18 mouse cellular contexts compared by ENCODE assay signal in genomic region chr2:4119678-4120458, GRCm38 (mm10).
DNase-seq lines count a peak whose midpoint lies in the region; ATAC-seq lines count a peak whose summit lies in the region.
"Had no signal": no experiment of that assay in that cellular context is flagged by ENCODE, and none has a peak within 500 bp of the region (broad histone marks: within the 10 kb centered on the region; RNA-seq: fewer than 3 reads in every experiment).

No protein-coding gene starts in this region.

- no peak overlapping the region for H3K9ac ChIP-seq in hindbrain, embryonic 11.5 days (ENCODE audit: low read depth, low read length)
- no peak overlapping the region for H3K9ac ChIP-seq in forebrain, embryonic 11.5 days (ENCODE audit: low read length)
- no peak overlapping the region for H3K9ac ChIP-seq in hindbrain, embryonic 14.5 days
- H3K9ac ChIP-seq in neural tube, embryonic 13.5 days: no peak overlapping the region
- H3K9ac ChIP-seq: embryonic facial prominence, embryonic 12.5 days; liver, embryonic 12.5 days; lung, embryonic 15.5 days had no signal

- 67% methylated on average over 9 of the region's 9 CpGs for WGBS in hindbrain, embryonic 11.5 days
- 63% methylated on average over 9 of the region's 9 CpGs for WGBS in hindbrain, embryonic 10.5 days
- WGBS in forebrain, embryonic 11.5 days: 53% methylated on average over 9 of the region's 9 CpGs
- 51% methylated on average over 9 of the region's 9 CpGs for WGBS in hindbrain, embryonic 14.5 days
- WGBS in neural tube, embryonic 13.5 days: 29% methylated on average over 9 of the region's 9 CpGs

- no peaks in the 10 kb centered on the region for H3K4me1 ChIP-seq in hindbrain, embryonic 11.5 days (replicated peaks; ENCODE audit: control insufficient read depth, insufficient read depth, low read length)
- H3K4me1 ChIP-seq in hindbrain, embryonic 10.5 days (replicated peaks): peaks cover 8% of the 10 kb centered on the region; the same call in 1 of the 2 replicates
- H3K4me1 ChIP-seq in forebrain, embryonic 11.5 days (replicated peaks; ENCODE audit: control insufficient read depth, insufficient read depth, low read length): no peaks in the 10 kb centered on the region
- H3K4me1 ChIP-seq in hindbrain, embryonic 14.5 days (replicated peaks; ENCODE audit: control insufficient read depth, insufficient read depth, low read length): 0 out of 2 replicates have a peak, but pooled peaks cover 3% of the 10 kb centered on the region
- H3K4me1 ChIP-seq in neural tube, embryonic 13.5 days (replicated peaks): peaks cover 13% of the 10 kb centered on the region
- H3K4me1 ChIP-seq: embryonic facial prominence, embryonic 12.5 days; liver, embryonic 12.5 days; lung, embryonic 15.5 days had no signal

- no peaks in the 10 kb centered on the region for H3K9me3 ChIP-seq in hindbrain, embryonic 11.5 days (ENCODE audit: control insufficient read depth, low read length)
- no peaks in the 10 kb centered on the region for H3K9me3 ChIP-seq in hindbrain, embryonic 10.5 days
- no peaks in the 10 kb centered on the region for H3K9me3 ChIP-seq in forebrain, embryonic 11.5 days (ENCODE audit: control insufficient read depth, low read length)
- no peaks in the 10 kb centered on the region for H3K9me3 ChIP-seq in hindbrain, embryonic 14.5 days (ENCODE audit: control insufficient read depth, low read length)
- no peaks in the 10 kb centered on the region for H3K9me3 ChIP-seq in neural tube, embryonic 13.5 days
- H3K9me3 ChIP-seq: embryonic facial prominence, embryonic 12.5 days; liver, embryonic 12.5 days; lung, embryonic 15.5 days had no signal

- no peaks in the 10 kb centered on the region for H3K36me3 ChIP-seq in hindbrain, embryonic 11.5 days (ENCODE audit: control insufficient read depth, insufficient read depth, low read length)
- no peaks in the 10 kb centered on the region for H3K36me3 ChIP-seq in hindbrain, embryonic 10.5 days
- H3K36me3 ChIP-seq in forebrain, embryonic 11.5 days (ENCODE audit: control insufficient read depth, insufficient read depth, low read length): no peaks in the 10 kb centered on the region
- no peaks in the 10 kb centered on the region for H3K36me3 ChIP-seq in hindbrain, embryonic 14.5 days (replicated peaks; ENCODE audit: control insufficient read depth, insufficient read depth)
- no peaks in the 10 kb centered on the region for H3K36me3 ChIP-seq in neural tube, embryonic 13.5 days
- H3K36me3 ChIP-seq: embryonic facial prominence, embryonic 12.5 days; liver, embryonic 12.5 days; lung, embryonic 15.5 days had no signal

- no peak for ATAC-seq in hindbrain, embryonic 11.5 days (ENCODE audit: low FRiP score)
- peak; percentile 86 for ATAC-seq in forebrain, embryonic 11.5 days (replicated peaks; ENCODE audit: low FRiP score)
- ATAC-seq in hindbrain, embryonic 14.5 days (ENCODE audit: low FRiP score): peak; percentile 31; the same call in 1 of the 2 replicates
- peak; percentile 71 for ATAC-seq in neural tube, embryonic 13.5 days (ENCODE audit: low read depth)
- ATAC-seq in megakaryocyte-erythroid progenitor cell, adult 5-6 weeks (replicated peaks; ENCODE audit: low FRiP score, low TSS enrichment, poor library complexity, severe bottlenecking): no peak
- ATAC-seq: activated CD4-positive, CD25-positive, alpha-beta regulatory T cell, adult 4 months; intestine, postnatal 0 days; liver, embryonic 12.5 days had no signal

- H3K4me2 ChIP-seq in hindbrain, embryonic 11.5 days (replicated peaks; ENCODE audit: low read depth, low read length): no peak overlapping the region
- H3K4me2 ChIP-seq in forebrain, embryonic 11.5 days (ENCODE audit: low read depth, low read length, severe bottlenecking): no peak overlapping the region
- H3K4me2 ChIP-seq in hindbrain, embryonic 14.5 days (replicated peaks): no peak overlapping the region
- H3K4me2 ChIP-seq in neural tube, embryonic 13.5 days: no peak overlapping the region
- H3K4me2 ChIP-seq: embryonic facial prominence, embryonic 12.5 days; liver, embryonic 12.5 days; lung, embryonic 15.5 days had no signal

- DNase-seq in hindbrain, embryonic 11.5 days (ENCODE audit: low spot score): peak; percentile 6
- DNase-seq in hindbrain, embryonic 10.5 days (ENCODE audit: low spot score): no peak
- peak; percentile 67 for DNase-seq in forebrain, embryonic 11.5 days (ENCODE audit: low spot score)
- DNase-seq in hindbrain, embryonic 14.5 days (ENCODE audit: low spot score): no peak
- no peak for DNase-seq in urinary bladder, postnatal 36 days (ENCODE audit: low spot score in 2 of 2)
- no peak for DNase-seq in frontal cortex, adult 2 months (ENCODE audit: extremely low spot score in 1 of 2, low spot score in 1 of 2)
- DNase-seq: adrenal gland, postnatal 36 days; cerebellum, postnatal 14 days; gastrocnemius, postnatal 10 days; heart, postnatal 10 days; kidney, postnatal 14 days had no signal

- H3K27ac ChIP-seq in hindbrain, embryonic 11.5 days (ENCODE audit: low read depth, low read length): no peak overlapping the region
- H3K27ac ChIP-seq in hindbrain, embryonic 10.5 days: no peak overlapping the region
- no peak overlapping the region for H3K27ac ChIP-seq in forebrain, embryonic 11.5 days (ENCODE audit: low read depth, low read length)
- 0 out of 2 replicates have a peak overlapping the region, but pooled peaks have one; percentile 15 for H3K27ac ChIP-seq in hindbrain, embryonic 14.5 days
- H3K27ac ChIP-seq in neural tube, embryonic 13.5 days (replicated peaks): peak overlapping the region; percentile 52
- H3K27ac ChIP-seq: embryonic facial prominence, embryonic 12.5 days; liver, embryonic 12.5 days; lung, embryonic 15.5 days had no signal

- H3K27me3 ChIP-seq in hindbrain, embryonic 11.5 days (ENCODE audit: control insufficient read depth, insufficient read depth, low read length): no peaks in the 10 kb centered on the region
- H3K27me3 ChIP-seq in hindbrain, embryonic 10.5 days (ENCODE audit: insufficient read depth, poor library complexity, severe bottlenecking): no peaks in the 10 kb centered on the region
- no peaks in the 10 kb centered on the region for H3K27me3 ChIP-seq in forebrain, embryonic 11.5 days (ENCODE audit: control insufficient read depth, insufficient read depth, low read length)
- H3K27me3 ChIP-seq in hindbrain, embryonic 14.5 days (ENCODE audit: control insufficient read depth, insufficient read depth, low read length): no peaks in the 10 kb centered on the region
- no peaks in the 10 kb centered on the region for H3K27me3 ChIP-seq in neural tube, embryonic 13.5 days
- H3K27me3 ChIP-seq: embryonic facial prominence, embryonic 12.5 days; liver, embryonic 12.5 days; lung, embryonic 15.5 days had no signal

- H3K4me3 ChIP-seq in hindbrain, embryonic 11.5 days (ENCODE audit: low read depth, low read length): no peak overlapping the region
- no peak overlapping the region for H3K4me3 ChIP-seq in hindbrain, embryonic 10.5 days
- no peak overlapping the region for H3K4me3 ChIP-seq in forebrain, embryonic 11.5 days (ENCODE audit: low read depth, low read length)
- no peak overlapping the region for H3K4me3 ChIP-seq in hindbrain, embryonic 14.5 days (replicated peaks; ENCODE audit: low read length)
- H3K4me3 ChIP-seq in neural tube, embryonic 13.5 days: no peak overlapping the region
- H3K4me3 ChIP-seq: embryonic facial prominence, embryonic 12.5 days; liver, embryonic 12.5 days; lung, embryonic 15.5 days had no signal

Comparison
In these comparisons a context has a peak if more than half of its experiments do, and no peak if none do; other contexts are left out.
1. ATAC-seq: peak in forebrain, embryonic 11.5 days (single experiment), hindbrain, embryonic 14.5 days (single experiment) and neural tube, embryonic 13.5 days (single experiment); none in hindbrain, embryonic 11.5 days (single experiment) and megakaryocyte-erythroid progenitor cell, adult 5-6 weeks (single experiment).
2. DNase-seq: peak in hindbrain, embryonic 11.5 days (single experiment) and forebrain, embryonic 11.5 days (single experiment); none in hindbrain, embryonic 10.5 days (single experiment), hindbrain, embryonic 14.5 days (single experiment), urinary bladder, postnatal 36 days (0 of 2) and frontal cortex, adult 2 months (0 of 2).
3. H3K27ac ChIP-seq: peak in hindbrain, embryonic 14.5 days (single experiment) and neural tube, embryonic 13.5 days (single experiment); none in hindbrain, embryonic 11.5 days (single experiment), hindbrain, embryonic 10.5 days (single experiment) and forebrain, embryonic 11.5 days (single experiment).